Mouse (Mus musculus) small intestine, adult 2 months (tissue): ENCODE results near the gene Arpc5.

Experiments
- CTCF ChIP-seq: fragments of 200-500 bp; IDR thresholded peaks from 2 replicates; pipeline ENCODE4 v1.5.1; 2012; ENCODE audit warnings: low read depth, mild to moderate bottlenecking, control low read depth, inconsistent platforms, low read length, moderate library complexity, mixed read lengths; ENCODE audit not compliant: insufficient replicate concordance, insufficient read length; ENCODE audit errors: extremely low read depth
- POLR2A ChIP-seq: fragments of 200-500 bp; IDR thresholded peaks from 2 replicates; pipeline ENCODE4 v1.6.1; 2012; ENCODE audit warnings: low read depth, mild to moderate bottlenecking, control low read depth, inconsistent platforms, low read length, moderate library complexity

DNA sequence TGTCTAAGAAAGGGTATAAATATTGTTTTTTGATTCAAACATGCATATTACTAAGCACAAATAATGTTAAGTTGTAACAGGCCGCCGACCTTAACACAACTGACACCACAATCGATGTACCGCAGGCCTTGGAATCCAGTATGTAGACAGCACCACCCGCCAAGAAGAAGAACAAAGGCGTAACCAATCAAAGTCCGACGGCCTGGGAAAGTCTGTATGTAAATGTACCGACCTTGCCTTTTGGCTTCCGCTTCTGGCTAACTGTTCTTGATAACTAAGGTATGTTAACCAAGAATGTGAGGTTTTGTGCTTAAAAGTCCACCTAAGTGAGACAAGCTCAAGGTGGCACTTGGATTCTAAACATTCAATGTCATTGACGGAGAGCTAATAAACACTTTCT lies 27.0 kb upstream of the Arpc5 start:
- no peak for TF ChIP-seq CTCF
- TF ChIP-seq POLR2A, result no peak
